Mouse (Mus musculus): ENCODE results near the gene Npw. TPM values are rescaled to one million over a fixed set of nuclear protein-coding genes. Genes with fewer than 3 reads are reported as not detected.

Npw gene
- total RNA-seq (2021) (not detected), polyA plus RNA-seq (2012; rRNA removed) (not detected in 2 replicates)
- long read RNA-seq = 0 reads

DNA sequence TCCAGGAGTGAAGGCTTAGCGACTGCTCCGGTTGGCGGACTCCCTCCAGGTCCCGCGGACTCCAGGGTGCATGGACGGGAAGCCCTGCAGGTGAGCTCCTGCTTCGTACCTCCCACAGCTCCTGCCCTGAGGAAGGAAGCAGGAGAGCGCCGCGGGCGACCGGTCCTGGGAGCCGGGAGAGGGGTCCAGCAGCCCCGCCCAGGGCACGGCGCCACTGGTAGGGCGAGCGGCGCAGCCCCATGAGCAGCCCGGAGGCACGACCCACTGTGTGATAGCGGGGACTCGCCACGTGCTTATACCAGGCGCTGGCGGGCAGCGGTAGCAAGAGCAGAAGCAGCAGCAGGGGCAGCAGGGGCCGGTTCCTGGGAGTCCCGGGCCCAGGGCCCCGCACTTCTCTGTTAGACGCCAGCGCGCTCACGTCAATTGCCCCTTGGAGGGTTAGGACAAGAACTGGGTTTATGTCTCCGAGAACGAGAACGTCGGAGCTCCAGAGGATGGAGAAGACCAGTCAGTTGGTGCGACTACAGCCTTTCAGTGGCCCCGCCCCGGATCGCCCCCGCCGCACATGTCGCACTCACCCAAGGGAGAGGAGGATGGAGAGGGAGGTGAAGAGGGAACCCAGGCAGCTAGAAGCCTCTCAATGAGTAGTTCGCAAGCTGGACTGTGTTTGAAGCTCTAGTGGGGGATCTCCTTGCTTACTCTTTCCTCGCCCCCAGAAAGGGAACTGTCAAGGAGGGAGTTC lies at the start of gene Npw:
Gene Npw, minus strand, starts transcription at position 441 of the 742 bp plus-strand sequence.
- intact Hi-C loops (cut with DNase I) = no loop called here
- TF ChIP-seq POLR2A (IDR thresholded peaks at IDR 0.05; ENCODE audit: insufficient read depth, low read depth, low read length) (no peak), CTCF (IDR thresholded peaks at IDR 0.05) (no peak)
- H3K4me1 ChIP-seq (ENCODE audit: control insufficient read depth, insufficient read depth, low read length) = peaks cover 4% of the 10 kb centered on the region
- H3K27ac ChIP-seq = no peak within 1 kb of the TSS
- WGBS = 4% methylated on average over 47 of the region's 47 CpGs
- H3K27me3 ChIP-seq (ENCODE audit: control insufficient read depth, insufficient read depth, low read length) = peaks cover 15% of the 10 kb centered on the region
- peak within 1 kb of the TSS; percentile 68 for H3K9ac ChIP-seq (ENCODE audit: low read depth, low read length)
- no peak for DNase-seq
- H3K79me2 ChIP-seq (replicated peaks; ENCODE audit: control insufficient read depth, insufficient read depth, low read length) = no peaks in the 10 kb centered on the region
- H3K36me3 ChIP-seq (ENCODE audit: control insufficient read depth, insufficient read depth, low read length) = no peaks in the 10 kb centered on the region
- peak within 1 kb of the TSS; percentile 39 for H3K4me3 ChIP-seq

DNA sequence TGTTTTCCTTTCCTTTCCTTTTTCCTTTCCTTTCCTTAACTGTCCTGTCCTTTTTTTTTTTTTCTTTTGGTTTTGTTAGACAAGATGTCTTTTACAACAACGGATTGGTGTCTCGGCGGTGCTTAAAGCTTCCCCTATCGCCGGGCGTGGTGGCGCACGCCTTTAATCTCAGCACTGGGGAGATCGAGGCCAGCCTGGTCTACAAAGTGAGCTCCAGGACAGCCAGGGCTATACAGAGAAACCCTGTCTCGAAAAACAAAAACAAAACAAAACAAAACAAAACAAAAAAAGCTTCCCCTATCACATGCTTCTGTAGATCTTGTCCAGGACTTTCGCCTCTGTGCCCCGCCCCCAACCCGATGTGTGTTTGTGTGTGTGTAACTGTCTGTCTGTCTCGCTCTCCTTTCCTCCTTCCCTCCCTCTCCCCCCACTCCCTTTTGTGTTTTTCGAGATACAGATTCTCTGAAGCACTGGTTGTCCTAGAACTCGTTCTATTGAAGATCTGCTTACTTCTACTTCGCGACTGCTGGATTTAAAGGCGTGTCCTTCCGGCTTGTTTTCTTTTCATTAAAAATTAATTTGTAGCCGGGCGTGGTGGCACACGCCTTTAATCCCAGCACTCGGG lies 49.7 kb upstream of the Npw start:
- intact Hi-C loops (cut with DNase I) = loop anchor here (1.0 to 2.0 kb wide), 3 partner anchors 11 to 39 kb away; partner anchors contain the start of genes Gfer, Noxo1 and Zfp598
- 2% methylated on average over 24 of the region's 24 CpGs for WGBS

DNA sequence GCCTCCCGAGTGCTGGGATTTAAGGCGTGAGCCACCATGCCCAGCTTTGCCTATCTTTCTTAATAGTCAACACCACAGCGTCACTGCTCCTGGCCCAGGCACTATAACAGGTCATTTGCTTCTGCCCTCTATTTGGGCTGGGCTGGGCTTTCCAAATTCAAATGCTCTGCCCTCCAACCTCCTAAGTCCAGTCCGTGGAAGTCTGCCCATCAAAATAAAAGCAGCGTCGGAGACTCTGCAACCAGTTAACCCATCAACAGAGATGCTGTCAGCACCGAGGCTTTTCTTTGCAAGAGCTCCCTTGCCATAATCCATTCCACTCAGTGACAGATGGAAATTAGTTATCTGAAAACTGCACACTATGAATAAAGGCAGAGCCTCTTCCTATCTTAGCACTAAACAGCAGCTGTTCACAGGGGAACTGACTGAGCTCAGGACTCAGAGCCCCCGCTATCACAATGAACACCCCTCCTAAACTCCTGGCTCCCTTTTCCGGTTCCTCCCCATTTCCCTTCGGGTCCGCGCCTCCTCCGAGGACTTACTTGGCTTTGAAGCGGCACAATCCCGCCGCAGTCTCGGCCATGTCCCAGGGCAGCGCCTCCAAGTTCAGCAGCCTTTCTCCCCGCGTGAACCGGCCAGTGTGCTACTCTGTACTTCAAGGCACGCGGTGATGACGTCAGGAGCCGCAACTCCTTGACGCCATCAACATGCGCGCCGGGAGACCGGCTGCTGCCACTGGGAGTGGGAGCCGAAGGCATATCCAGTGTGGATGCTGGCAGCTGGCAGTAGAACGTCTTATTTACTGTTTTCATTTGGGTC lies 48.9 kb upstream of the Npw start, which contains the start of gene Tbl3:
Gene Tbl3, minus strand, starts transcription at position 679 of the 819 bp plus-strand sequence.
- intact Hi-C loops (cut with DNase I) = loop anchor here (1.0 to 2.0 kb wide), 3 partner anchors 11 to 38 kb away; partner anchors contain the start of genes Gfer, Noxo1 and Zfp598
- H3K36me3 ChIP-seq (ENCODE audit: control insufficient read depth, insufficient read depth, low read length) = no peaks in the 10 kb centered on the region
- no peaks in the 10 kb centered on the region for H3K27me3 ChIP-seq (ENCODE audit: control insufficient read depth, insufficient read depth, low read length)
- no peaks in the 10 kb centered on the region for H3K79me2 ChIP-seq (replicated peaks; ENCODE audit: control insufficient read depth, insufficient read depth, low read length)
- H3K4me3 ChIP-seq = peak within 1 kb of the TSS; percentile 83
- H3K27ac ChIP-seq = peak within 1 kb of the TSS; percentile 85
- TF ChIP-seq EP300 (IDR thresholded peaks at IDR 0.05; ENCODE audit: insufficient read depth, low read depth, low read length) = peak; percentile 49; the same call in 1 of the 2 replicates
- peak; percentile 92 for TF ChIP-seq POLR2A (IDR thresholded peaks at IDR 0.05; ENCODE audit: insufficient read depth, low read depth, low read length)
- TF ChIP-seq CTCF (IDR thresholded peaks at IDR 0.05) = no peak
- H3K4me1 ChIP-seq (ENCODE audit: control insufficient read depth, insufficient read depth, low read length) = no peaks in the 10 kb centered on the region; the same call in 1 of the 2 replicates
- DNase-seq = peak; percentile 93 to 97
- 3% methylated on average over 32 of the region's 32 CpGs for WGBS
- H3K9ac ChIP-seq (ENCODE audit: low read depth, low read length) = peak within 1 kb of the TSS; percentile 79

More for the DNA sequence above, 49.7 kb upstream of the Npw start:
- H3K79me2 ChIP-seq (replicated peaks; ENCODE audit: control insufficient read depth, insufficient read depth, low read length) = no peaks in the 10 kb centered on the region
- TF ChIP-seq CTCF (IDR thresholded peaks at IDR 0.05) (no peak), POLR2A (IDR thresholded peaks at IDR 0.05; ENCODE audit: insufficient read depth, low read depth, low read length) (no peak), EP300 (IDR thresholded peaks at IDR 0.05; ENCODE audit: insufficient read depth, low read depth, low read length) (no peak)
- no peaks in the 10 kb centered on the region; the same call in 1 of the 2 replicates for H3K4me1 ChIP-seq (ENCODE audit: control insufficient read depth, insufficient read depth, low read length)
- H3K36me3 ChIP-seq (ENCODE audit: control insufficient read depth, insufficient read depth, low read length) = no peaks in the 10 kb centered on the region
- peak overlapping the region; percentile 83 for H3K4me3 ChIP-seq
- no peaks in the 10 kb centered on the region for H3K27me3 ChIP-seq (ENCODE audit: control insufficient read depth, insufficient read depth, low read length)
- H3K27ac ChIP-seq = peak overlapping the region; percentile 85
- DNase-seq = no peak
- peak overlapping the region; percentile 79 for H3K9ac ChIP-seq (ENCODE audit: low read depth, low read length)

DNA sequence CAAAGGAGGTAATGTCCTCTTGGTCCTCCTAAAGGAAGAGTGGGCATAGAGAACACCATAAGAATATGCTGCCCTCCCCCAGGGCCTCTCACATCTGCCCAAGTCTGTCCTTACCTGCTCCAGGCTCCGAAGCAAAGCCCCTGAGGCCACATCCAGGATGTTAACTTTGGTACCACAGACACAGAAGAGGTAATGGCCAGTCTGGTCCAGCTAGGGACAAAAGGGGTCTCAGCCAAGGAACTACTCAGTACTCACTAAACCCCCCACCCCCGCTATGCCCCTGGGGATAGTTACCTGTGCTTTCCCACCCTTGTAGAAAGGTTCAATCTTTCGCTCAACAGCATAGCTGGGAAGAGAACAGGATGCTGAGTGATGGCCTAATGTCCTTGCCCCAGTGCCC lies 47.6 kb upstream of the Npw start:
- Histone ChIP-seq H3K4me3 (no peak overlapping the region), H3K27ac (no peak overlapping the region), H3K79me2 (replicated peaks; ENCODE audit: control insufficient read depth, insufficient read depth, low read length) (no peaks in the 10 kb centered on the region), H3K9ac (ENCODE audit: low read depth, low read length) (no peak overlapping the region), H3K4me1 (ENCODE audit: control insufficient read depth, insufficient read depth, low read length) (no peaks in the 10 kb centered on the region; the same call in 1 of the 2 replicates), H3K27me3 (ENCODE audit: control insufficient read depth, insufficient read depth, low read length) (no peaks in the 10 kb centered on the region), H3K36me3 (ENCODE audit: control insufficient read depth, insufficient read depth, low read length) (no peaks in the 10 kb centered on the region)
- no peak for DNase-seq
- intact Hi-C loops (cut with DNase I) = loop anchor here (2.0 kb wide), 1 partner anchor 37 kb away; the partner anchor contains the start of gene Zfp598
- no peak for TF ChIP-seq CTCF (IDR thresholded peaks at IDR 0.05)
- TF ChIP-seq POLR2A (IDR thresholded peaks at IDR 0.05; ENCODE audit: insufficient read depth, low read depth, low read length) = no peak
- TF ChIP-seq EP300 (IDR thresholded peaks at IDR 0.05; ENCODE audit: insufficient read depth, low read depth, low read length) = no peak
- 93% methylated on average over 3 of the region's 3 CpGs for WGBS

DNA sequence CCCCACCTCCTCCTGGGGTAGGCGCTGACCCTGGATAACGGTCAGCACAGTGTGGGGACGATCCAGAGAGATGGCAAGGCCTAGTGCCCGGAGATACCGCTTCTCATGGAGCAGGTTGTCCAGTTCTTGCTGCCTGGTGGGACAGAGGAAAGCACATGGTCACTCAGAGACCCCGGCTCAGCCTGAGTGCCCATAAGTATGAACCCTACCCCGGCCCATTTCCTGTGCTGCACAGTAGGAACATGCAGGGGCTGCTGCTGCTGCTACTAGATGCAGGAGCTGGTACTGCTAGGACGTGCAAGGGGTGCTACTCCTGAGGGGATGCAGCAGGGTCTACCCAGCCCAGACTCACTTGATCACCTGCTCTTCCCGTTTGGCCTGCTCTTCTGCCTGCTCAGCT lies 43.0 kb upstream of the Npw start:
- H3K9ac ChIP-seq (ENCODE audit: low read depth, low read length) = no peak overlapping the region
- no peaks in the 10 kb centered on the region for H3K27me3 ChIP-seq (ENCODE audit: control insufficient read depth, insufficient read depth, low read length)
- 88% methylated on average over 9 of the region's 9 CpGs for WGBS
- no peak overlapping the region for H3K4me3 ChIP-seq
- no peaks in the 10 kb centered on the region for H3K79me2 ChIP-seq (replicated peaks; ENCODE audit: control insufficient read depth, insufficient read depth, low read length)
- no peak for DNase-seq
- no peak overlapping the region for H3K27ac ChIP-seq
- H3K36me3 ChIP-seq (ENCODE audit: control insufficient read depth, insufficient read depth, low read length) = no peaks in the 10 kb centered on the region
- H3K4me1 ChIP-seq (ENCODE audit: control insufficient read depth, insufficient read depth, low read length) = no peaks in the 10 kb centered on the region
- intact Hi-C loops (cut with DNase I) = no loop called here
- TF ChIP-seq CTCF (IDR thresholded peaks at IDR 0.05) (no peak), EP300 (IDR thresholded peaks at IDR 0.05; ENCODE audit: insufficient read depth, low read depth, low read length) (no peak), POLR2A (IDR thresholded peaks at IDR 0.05; ENCODE audit: insufficient read depth, low read depth, low read length) (no peak)
